Mouse (Mus musculus) G1E (cell line): ENCODE data around the gene Cdh24. TPM values are rescaled to one million over a fixed set of nuclear protein-coding genes. Genes with fewer than 3 reads are reported as not detected.
A peak's percentile ranks its signal among the peaks of the same experiment; 100 is the strongest.

Experiments used
- ATAC-seq: 2 replicates; pipeline ENCODE4 v1.8.0; 2016; ENCODE audit warnings: mild to moderate bottlenecking; ENCODE audit not compliant: insufficient number of reproducible peaks, poor library complexity, low FRiP score, severe bottlenecking; ENCODE audit errors: extremely low read depth
- DNase-seq: peaks from one replicate; pipeline ENCODE4 v3.0.0; 2012; ENCODE audit warnings: low spot score
- H3K27me3 ChIP-seq: 2 replicates; pipeline ENCODE4 v1.6.1; 2012; ENCODE audit warnings: mild to moderate bottlenecking, low read length, inconsistent platforms; ENCODE audit not compliant: insufficient read depth
- H3K36me3 ChIP-seq: replicated peaks from 2 replicates; pipeline ENCODE3; 2012; ENCODE audit warnings: mild to moderate bottlenecking, inconsistent platforms
- H3K4me1 ChIP-seq: 2 replicates; pipeline ENCODE4 v1.6.1; 2012; ENCODE audit warnings: low read depth, low read length, inconsistent platforms, mixed read lengths; ENCODE audit not compliant: insufficient read depth
- H3K4me3 ChIP-seq: 2 replicates; pipeline ENCODE4 v1.5.1; 2012; ENCODE audit warnings: low read depth, mild to moderate bottlenecking, inconsistent platforms, low read length, moderate library complexity, mixed read lengths
- H3K9me3 ChIP-seq: replicated peaks from 2 replicates; pipeline ENCODE4 v1.6.1; 2012; ENCODE audit warnings: inconsistent platforms
- CTCF ChIP-seq: IDR thresholded peaks from 2 replicates; pipeline ENCODE4 v1.5.1; 2012; ENCODE audit warnings: low read depth, low read length, inconsistent platforms, mixed read lengths
- GATA1 ChIP-seq: IDR thresholded peaks from 2 replicates; pipeline ENCODE4 v1.6.1; 2012; ENCODE audit warnings: borderline replicate concordance, low read length, inconsistent platforms, mixed read lengths
- GATA2 ChIP-seq: IDR thresholded peaks from 2 replicates; pipeline ENCODE4 v1.6.1; 2012; ENCODE audit warnings: low read depth, low read length, inconsistent platforms, borderline replicate concordance
- POLR2AphosphoS5 ChIP-seq: IDR thresholded peaks from 2 replicates; pipeline ENCODE4 v1.6.1; 2012; ENCODE audit warnings: low read depth, low read length, inconsistent platforms; ENCODE audit not compliant: insufficient replicate concordance
- TAL1 ChIP-seq: conservative IDR thresholded peaks from 2 replicates; pipeline ENCODE4 v1.6.1; 2012; ENCODE audit warnings: low read depth, low read length, inconsistent platforms, mixed read lengths
- polyA plus RNA-seq: library from polyadenylated mRNA; stranded (reverse); fragments of >175 nt; gene quantifications from 2 replicates; pipeline ENCODE4 v1.2.3, GENCODE M21; 2012
- total RNA-seq, 2 experiments: library from RNA; stranded (forward) in 1 of 2; stranded (reverse) in 1 of 2; fragments of 200-1000 nt in 1 of 2; fragments of >200 nt in 1 of 2; fragmentation: Nextera tagmentation in 1 of 2; gene quantifications; 2 replicates each; pipeline ENCODE4 v1.2.3; 2014 to 2017

Cdh24 gene
- total and polyA plus RNA-seq, 3 experiments: 0.11 to 1.8 (median 0.68) TPM

DNA sequence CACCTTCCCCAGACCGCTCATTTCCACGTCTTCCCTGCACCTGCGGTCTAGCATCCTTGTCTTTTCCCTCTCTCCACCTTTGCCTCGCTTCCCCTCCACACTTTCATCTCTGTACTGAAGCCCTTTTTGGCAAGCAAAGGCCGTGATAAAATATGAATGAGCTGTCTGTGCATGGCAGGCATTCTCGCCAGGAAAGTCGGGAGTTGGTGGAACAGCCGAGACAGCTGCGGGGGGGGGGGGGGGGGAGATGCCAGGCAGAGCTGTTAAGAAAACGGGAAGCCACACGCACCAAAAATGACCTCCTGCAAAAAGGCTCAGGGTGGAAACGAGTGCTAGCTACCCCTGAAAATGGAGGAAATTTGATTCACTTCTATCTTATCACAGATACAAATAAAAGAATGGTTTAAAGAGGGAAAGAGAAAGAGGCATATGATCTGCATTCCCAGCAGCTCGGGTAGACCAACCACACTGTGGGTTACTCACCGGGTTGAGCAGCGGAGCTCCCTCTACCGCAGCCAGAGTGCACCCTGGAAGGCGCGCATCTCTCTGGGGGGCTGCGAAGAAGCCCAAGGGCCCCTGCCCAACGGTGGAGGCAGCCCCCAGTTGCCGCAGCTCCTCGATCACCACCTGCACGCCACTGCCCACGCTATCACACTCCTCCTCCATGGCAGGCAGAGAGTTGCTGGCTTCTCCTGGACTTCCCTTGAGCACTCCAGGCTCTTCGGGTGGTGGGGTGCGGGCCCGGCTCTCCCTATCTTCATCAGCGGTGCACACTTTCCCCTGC lies 46.3 kb downstream of the Cdh24 start:
- Histone ChIP-seq H3K4me1 (peaks cover 5% of the 10 kb centered on the region; the same call in 1 of the 2 replicates), H3K4me3 (no peak overlapping the region), H3K36me3 (peaks cover 44% of the 10 kb centered on the region), H3K27me3 (no peaks in the 10 kb centered on the region), H3K9me3 (no peaks in the 10 kb centered on the region)
- ATAC-seq (no peak), DNase-seq (no peak)
- TF ChIP-seq CTCF (no peak), GATA2 (no peak), POLR2AphosphoS5 (no peak), GATA1 (no peak), TAL1 (no peak)

DNA sequence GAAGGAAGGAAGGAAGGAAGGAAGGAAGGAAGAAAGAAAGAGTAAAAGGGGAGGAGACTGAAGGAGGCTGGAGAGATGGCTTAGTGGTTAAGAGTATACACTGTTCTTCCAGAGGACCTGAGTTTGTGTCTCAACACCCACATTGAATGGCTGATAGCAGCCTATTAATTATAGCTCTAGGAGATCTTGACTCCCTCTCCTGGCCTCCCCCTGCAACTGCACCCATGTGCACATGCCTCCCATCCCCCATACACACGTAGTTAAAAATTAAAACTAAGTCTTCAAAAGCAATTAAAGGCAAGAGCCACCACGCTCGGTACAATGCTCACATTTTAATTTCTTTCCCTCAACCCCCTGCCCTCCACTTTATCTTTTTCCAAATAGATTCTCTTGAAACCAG lies 47.1 kb downstream of the Cdh24 start:
- TF ChIP-seq POLR2AphosphoS5 (no peak), CTCF (0 out of 2 replicates have a peak, but pooled peaks have one; percentile 25)
- Histone ChIP-seq H3K9me3 (no peaks in the 10 kb centered on the region), H3K4me3 (no peak overlapping the region), H3K4me1 (peaks cover 6% of the 10 kb centered on the region; the same call in 1 of the 2 replicates), H3K27me3 (no peaks in the 10 kb centered on the region), H3K36me3 (peaks cover 41% of the 10 kb centered on the region)
- ATAC-seq (no peak), DNase-seq (no peak)

DNA sequence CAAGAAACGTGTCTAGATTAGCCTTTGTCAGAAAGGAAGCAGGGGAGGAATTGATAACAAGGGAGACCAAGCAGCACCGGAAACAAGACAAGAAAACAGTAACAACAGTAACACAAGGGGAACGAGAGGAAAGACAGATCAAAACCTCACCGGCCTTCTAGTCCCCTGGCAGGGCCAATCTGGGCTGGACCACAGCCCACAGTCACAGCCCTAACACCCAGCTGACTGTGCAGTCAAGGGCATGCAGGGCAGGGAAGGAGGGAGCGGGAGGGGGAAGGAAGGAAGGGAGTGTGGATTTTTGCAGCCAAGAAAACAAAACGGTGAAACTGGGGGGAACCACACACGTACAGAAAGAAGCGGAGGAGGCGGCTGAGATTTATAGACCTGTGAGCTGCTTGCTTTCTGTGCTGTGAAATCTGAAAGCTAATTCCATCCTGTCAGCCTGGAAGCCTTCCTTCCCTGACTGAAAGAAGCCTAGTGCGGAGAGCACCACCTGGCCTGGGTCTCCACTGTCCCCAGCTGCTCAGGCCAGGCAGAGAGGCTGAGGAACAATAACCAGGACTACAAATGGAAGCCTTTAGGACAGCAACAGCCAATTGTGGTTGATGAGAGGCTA lies 48.7 kb downstream of the Cdh24 start:
- ATAC-seq: no peak
- Histone ChIP-seq H3K27me3 (no peaks in the 10 kb centered on the region), H3K9me3 (no peaks in the 10 kb centered on the region), H3K36me3 (peaks cover 37% of the 10 kb centered on the region), H3K4me3 (no peak overlapping the region), H3K4me1 (peaks cover 8% of the 10 kb centered on the region; the same call in 1 of the 2 replicates)
- no peak for TF ChIP-seq CTCF
- no peak for TF ChIP-seq GATA1
- TF ChIP-seq TAL1: no peak
- TF ChIP-seq POLR2AphosphoS5: no peak
- no peak for TF ChIP-seq GATA2
- DNase-seq: no peak

DNA sequence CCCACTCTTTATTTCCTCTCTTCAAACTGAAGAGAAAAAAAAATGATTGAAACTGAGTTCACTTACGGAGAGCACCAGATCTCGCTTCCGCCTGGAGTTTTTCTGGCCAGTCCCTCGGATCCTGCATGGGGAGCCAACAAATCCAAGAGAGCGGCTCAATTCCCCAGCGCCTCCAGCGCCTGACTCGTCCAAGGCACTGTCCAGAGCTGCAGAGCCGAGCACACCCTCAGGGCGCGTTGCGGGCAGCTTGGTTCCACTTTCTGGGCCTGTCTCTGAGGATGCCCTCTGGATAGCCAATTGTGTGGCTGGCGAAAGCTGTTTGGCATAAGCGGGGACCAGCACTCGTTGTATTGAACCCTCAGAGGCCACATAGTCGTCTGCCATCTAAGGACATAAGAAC lies 50.1 kb downstream of the Cdh24 start:
- no peaks in the 10 kb centered on the region for H3K9me3 ChIP-seq
- H3K4me3 ChIP-seq: no peak overlapping the region
- no peak for ATAC-seq
- peaks cover 8% of the 10 kb centered on the region; the same call in 1 of the 2 replicates for H3K4me1 ChIP-seq
- DNase-seq: no peak
- no peaks in the 10 kb centered on the region for H3K27me3 ChIP-seq
- H3K36me3 ChIP-seq: peaks cover 37% of the 10 kb centered on the region
- no peak for TF ChIP-seq CTCF

DNA sequence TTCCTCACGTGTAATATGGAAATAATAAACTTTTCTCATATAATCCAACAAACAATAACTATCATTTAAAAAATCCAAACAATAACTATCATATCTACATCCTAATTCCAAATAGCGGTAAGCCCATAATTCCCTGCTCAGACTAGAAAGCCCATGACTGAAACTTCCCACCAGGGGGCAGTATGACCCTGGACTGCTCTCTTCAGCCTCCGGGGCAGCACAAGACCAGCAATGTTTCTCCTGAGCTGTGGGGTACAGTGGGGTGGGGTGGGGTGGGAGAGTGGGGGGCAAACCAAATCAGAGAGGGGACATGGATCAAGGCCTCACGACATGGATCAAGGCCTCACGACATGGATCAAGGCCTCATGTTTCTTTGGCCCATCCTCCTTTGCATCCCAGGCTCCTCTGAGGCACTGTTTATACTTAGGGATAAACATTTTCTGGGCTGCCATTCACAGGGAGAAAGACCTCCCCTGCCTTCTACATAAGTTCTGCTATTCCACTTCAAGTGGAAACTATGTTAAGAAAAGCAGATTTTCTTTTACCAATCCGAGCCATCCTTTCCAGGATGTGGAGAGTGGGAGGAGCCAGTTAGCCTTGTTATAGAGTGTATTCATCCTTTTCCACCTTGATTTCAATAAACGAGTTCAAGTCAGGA lies 57.4 kb downstream of the Cdh24 start:
- ATAC-seq (no peak), DNase-seq (no peak)
- Histone ChIP-seq H3K9me3 (no peaks in the 10 kb centered on the region), H3K4me1 (peaks cover 6% of the 10 kb centered on the region), H3K27me3 (no peaks in the 10 kb centered on the region), H3K36me3 (peaks cover 31% of the 10 kb centered on the region), H3K4me3 (no peak overlapping the region)
- TF ChIP-seq GATA1: no peak
- TF ChIP-seq CTCF: 0 out of 2 replicates have a peak, but pooled peaks have one; percentile 18

DNA sequence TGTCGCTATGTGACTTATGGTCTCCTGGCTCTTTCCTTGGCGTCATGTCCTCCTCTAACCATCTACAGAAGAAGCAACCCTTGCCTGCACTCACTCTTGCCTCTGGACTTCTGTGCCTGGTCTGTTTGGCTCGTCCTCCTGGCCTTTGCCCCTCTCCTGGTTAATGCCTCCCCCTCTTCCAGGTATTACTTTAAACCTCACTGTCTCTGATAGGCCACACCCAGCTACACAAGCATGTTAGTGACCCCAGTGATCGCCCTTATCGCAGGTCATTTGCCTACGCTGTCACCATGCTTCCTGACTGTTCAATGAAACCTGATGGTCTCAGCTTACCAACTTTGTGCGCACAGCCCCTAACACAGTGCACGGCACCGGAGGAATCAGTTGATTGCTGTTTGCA lies 58.6 kb downstream of the Cdh24 start:
- Histone ChIP-seq H3K36me3 (peaks cover 31% of the 10 kb centered on the region), H3K4me1 (peaks cover 14% of the 10 kb centered on the region), H3K4me3 (no peak overlapping the region), H3K27me3 (peaks cover 5% of the 10 kb centered on the region), H3K9me3 (peaks cover 4% of the 10 kb centered on the region)
- ATAC-seq (no peak), DNase-seq (no peak)
- TF ChIP-seq POLR2AphosphoS5 (no peak), CTCF (no peak), GATA1 (no peak), TAL1 (no peak), GATA2 (no peak)

Other genes with a start within 250 kb of the Cdh24 start
Only the 20 nearest of the 22 such genes appear.
- gene Slc7a7, start 223.6 kb downstream of the Cdh24 start, total RNA-seq (2014; fragmentation: Nextera tagmentation): 4.6 and 6.2 TPM in 2 replicates
- 0.55 and 0.76 TPM in 2 replicates for gene Slc7a7, start 223.6 kb downstream of the Cdh24 start, total RNA-seq (2017)
- gene Slc7a7, start 223.6 kb downstream of the Cdh24 start, polyA plus RNA-seq: 0.88 and 1.1 TPM in 2 replicates
- gene Mrpl52, start 214.5 kb downstream of the Cdh24 start, total RNA-seq (2014; fragmentation: Nextera tagmentation): 318 and 469 TPM in 2 replicates
- 238 and 282 TPM in 2 replicates for gene Mrpl52, start 214.5 kb downstream of the Cdh24 start, total RNA-seq (2017)
- 1,643 and 2,190 TPM in 2 replicates for gene Mrpl52, start 214.5 kb downstream of the Cdh24 start, polyA plus RNA-seq
- gene Mmp14, start 209.8 kb downstream of the Cdh24 start, total RNA-seq (2014; fragmentation: Nextera tagmentation): 60.4 and 66.0 TPM in 2 replicates
- 28.6 and 33.8 TPM in 2 replicates for gene Mmp14, start 209.8 kb downstream of the Cdh24 start, total RNA-seq (2017)
- 108 and 147 TPM in 2 replicates for gene Mmp14, start 209.8 kb downstream of the Cdh24 start, polyA plus RNA-seq
- 36.3 and 44.4 TPM in 2 replicates for gene Lrp10, start 177.2 kb downstream of the Cdh24 start, total RNA-seq (2014; fragmentation: Nextera tagmentation)
- 25.5 and 39.7 TPM in 2 replicates for gene Lrp10, start 177.2 kb downstream of the Cdh24 start, total RNA-seq (2017)
- 226 and 280 TPM in 2 replicates for gene Lrp10, start 177.2 kb downstream of the Cdh24 start, polyA plus RNA-seq
- gene Rem2, start 165.3 kb downstream of the Cdh24 start, total RNA-seq (2014; fragmentation: Nextera tagmentation): not detected in 2 replicates
- not detected in 2 replicates for gene Rem2, start 165.3 kb downstream of the Cdh24 start, total RNA-seq (2017)
- gene Rem2, start 165.3 kb downstream of the Cdh24 start, polyA plus RNA-seq: 0.06 and 0.08 TPM in 2 replicates
- 81.3 and 106 TPM in 2 replicates for gene Prmt5, start 123.8 kb downstream of the Cdh24 start, total RNA-seq (2014; fragmentation: Nextera tagmentation)
- gene Prmt5, start 123.8 kb downstream of the Cdh24 start, total RNA-seq (2017): 44.8 and 50.9 TPM in 2 replicates
- gene Prmt5, start 123.8 kb downstream of the Cdh24 start, polyA plus RNA-seq: 242 and 254 TPM in 2 replicates
- gene Haus4, start 86.7 kb downstream of the Cdh24 start, total RNA-seq (2014; fragmentation: Nextera tagmentation): 42.7 and 46.4 TPM in 2 replicates
- gene Haus4, start 86.7 kb downstream of the Cdh24 start, total RNA-seq (2017): 57.9 and 66.6 TPM in 2 replicates
- 46.1 and 60.3 TPM in 2 replicates for gene Haus4, start 86.7 kb downstream of the Cdh24 start, polyA plus RNA-seq
- not detected in 2 replicates for gene Ajuba, start 63.8 kb downstream of the Cdh24 start, total RNA-seq (2014; fragmentation: Nextera tagmentation)
- gene Ajuba, start 63.8 kb downstream of the Cdh24 start, total RNA-seq (2017): 0.17 TPM in 1 of 2 replicates, not detected in the other
- gene Ajuba, start 63.8 kb downstream of the Cdh24 start, polyA plus RNA-seq: 0.02 TPM in 1 of 2 replicates, not detected in the other
- gene 4931414P19Rik, start 35.4 kb downstream of the Cdh24 start, total RNA-seq (2014; fragmentation: Nextera tagmentation): 9.0 and 25.1 TPM in 2 replicates
- 2.6 and 4.8 TPM in 2 replicates for gene 4931414P19Rik, start 35.4 kb downstream of the Cdh24 start, total RNA-seq (2017)
- gene 4931414P19Rik, start 35.4 kb downstream of the Cdh24 start, polyA plus RNA-seq: 21.3 and 25.6 TPM in 2 replicates
- gene Psmb5, start 23.3 kb downstream of the Cdh24 start, total RNA-seq (2014; fragmentation: Nextera tagmentation): 26.5 and 32.1 TPM in 2 replicates
- 50.8 and 56.8 TPM in 2 replicates for gene Psmb5, start 23.3 kb downstream of the Cdh24 start, total RNA-seq (2017)
- gene Psmb5, start 23.3 kb downstream of the Cdh24 start, polyA plus RNA-seq: 149 and 159 TPM in 2 replicates
- gene Psmb11, start 19.9 kb downstream of the Cdh24 start, total RNA-seq (2014; fragmentation: Nextera tagmentation): not detected in 2 replicates
- gene Psmb11, start 19.9 kb downstream of the Cdh24 start, total RNA-seq (2017): 0.11 and 0.12 TPM in 2 replicates
- not detected in 2 replicates for gene Psmb11, start 19.9 kb downstream of the Cdh24 start, polyA plus RNA-seq
- gene Gm17606, start 412 bp downstream of the Cdh24 start, total RNA-seq (2014; fragmentation: Nextera tagmentation): not detected in 2 replicates
- not detected in 2 replicates for gene Gm17606, start 412 bp downstream of the Cdh24 start, total RNA-seq (2017)
- not detected in 2 replicates for gene Gm17606, start 412 bp downstream of the Cdh24 start, polyA plus RNA-seq
- 38.2 and 45.2 TPM in 2 replicates for gene 1700123O20Rik, start 44.9 kb upstream of the Cdh24 start, total RNA-seq (2014; fragmentation: Nextera tagmentation)
- gene 1700123O20Rik, start 44.9 kb upstream of the Cdh24 start, total RNA-seq (2017): 34.1 and 34.6 TPM in 2 replicates
- gene 1700123O20Rik, start 44.9 kb upstream of the Cdh24 start, polyA plus RNA-seq: 10.1 and 12.5 TPM in 2 replicates
- gene Acin1, start 45.6 kb upstream of the Cdh24 start, total RNA-seq (2014; fragmentation: Nextera tagmentation): 266 and 298 TPM in 2 replicates
- 115 and 125 TPM in 2 replicates for gene Acin1, start 45.6 kb upstream of the Cdh24 start, total RNA-seq (2017)
- gene Acin1, start 45.6 kb upstream of the Cdh24 start, polyA plus RNA-seq: 640 and 697 TPM in 2 replicates
- not detected in 2 replicates for gene Gm29776, start 57.5 kb upstream of the Cdh24 start, total RNA-seq (2014; fragmentation: Nextera tagmentation)
- 0.11 TPM in 1 of 2 replicates, not detected in the other for gene Gm29776, start 57.5 kb upstream of the Cdh24 start, total RNA-seq (2017)
- gene Gm29776, start 57.5 kb upstream of the Cdh24 start, polyA plus RNA-seq: 0.02 TPM in 1 of 2 replicates, not detected in the other
- 0.90 and 1.6 TPM in 2 replicates for gene Cebpe, start 70.8 kb upstream of the Cdh24 start, total RNA-seq (2014; fragmentation: Nextera tagmentation)
- 0.16 TPM in 1 of 2 replicates, not detected in the other for gene Cebpe, start 70.8 kb upstream of the Cdh24 start, total RNA-seq (2017)
- gene Cebpe, start 70.8 kb upstream of the Cdh24 start, polyA plus RNA-seq: 11.1 and 12.4 TPM in 2 replicates
- 325 and 329 TPM in 2 replicates for gene Slc7a8, start 140.6 kb upstream of the Cdh24 start, total RNA-seq (2014; fragmentation: Nextera tagmentation)
- 45.0 and 54.9 TPM in 2 replicates for gene Slc7a8, start 140.6 kb upstream of the Cdh24 start, total RNA-seq (2017)
- gene Slc7a8, start 140.6 kb upstream of the Cdh24 start, polyA plus RNA-seq: 191 and 199 TPM in 2 replicates
- not detected in 2 replicates for gene Rnf212b, start 172.8 kb upstream of the Cdh24 start, total RNA-seq (2014; fragmentation: Nextera tagmentation)
- gene Rnf212b, start 172.8 kb upstream of the Cdh24 start, total RNA-seq (2017): 0.27 TPM in 1 of 2 replicates, not detected in the other
- not detected in 2 replicates for gene Rnf212b, start 172.8 kb upstream of the Cdh24 start, polyA plus RNA-seq
- 9.2 and 10.0 TPM in 2 replicates for gene Homez, start 229.6 kb upstream of the Cdh24 start, total RNA-seq (2014; fragmentation: Nextera tagmentation)
- 8.1 and 8.4 TPM in 2 replicates for gene Homez, start 229.6 kb upstream of the Cdh24 start, total RNA-seq (2017)
- gene Homez, start 229.6 kb upstream of the Cdh24 start, polyA plus RNA-seq: 1.2 and 1.3 TPM in 2 replicates
- gene Ppp1r3e, start 236.2 kb upstream of the Cdh24 start, total RNA-seq (2014; fragmentation: Nextera tagmentation): 3.6 and 8.7 TPM in 2 replicates
- 0.64 and 0.87 TPM in 2 replicates for gene Ppp1r3e, start 236.2 kb upstream of the Cdh24 start, total RNA-seq (2017)
- 1.2 TPM in 2 replicates for gene Ppp1r3e, start 236.2 kb upstream of the Cdh24 start, polyA plus RNA-seq